Mouse (Mus musculus): ENCODE measurements around the gene Psma5. TPM values are rescaled to one million over a fixed set of nuclear protein-coding genes. Genes with fewer than 3 reads are reported as not detected.
A peak's percentile ranks its signal among the peaks of the same experiment; 100 is the strongest.
"Not testable (repeated sequence)": the region's sequence is repeated elsewhere in the genome, so short reads cannot be mapped to it uniquely, and the experiment has no call there.

Psma5 gene
- total RNA-seq (2021): 10 to 100 TPM; 84.5 to 91.8 TPM
- long read RNA-seq, transcript Psma5-201 (9 exons, 1,239 nt): major isoform, 194 of 217 reads
- long read RNA-seq, partial matches to known transcripts: 19 of 217 reads
- long read RNA-seq, other reads (novel, unspliced or antisense): 4 of 217 reads

GRCm38 (mm10) chr3:108256719-108257637 lies at the start of gene Psma5:
Gene Psma5 (plus strand): TSS chr3:108256926.
- DNase-seq (ENCODE audit: low spot score in 2 of 2): peak; percentile 86 to 91

- no peak for DNase-seq (ENCODE audit: low spot score in 2 of 2)
Measured at GRCm38 (mm10) chr3:108209001-108209400, 47.7 kb upstream of the Psma5 start.

GRCm38 (mm10) chr3:108209536-108209935 lies 47.2 kb upstream of the Psma5 start:
- DNase-seq (ENCODE audit: low spot score in 2 of 2): no peak

GRCm38 (mm10) chr3:108209946-108210770 lies 46.6 kb upstream of the Psma5 start:
- DNase-seq (ENCODE audit: low spot score in 2 of 2): peak; percentile 91 to 94

- DNase-seq (ENCODE audit: low spot score in 2 of 2): no peak
Measured at GRCm38 (mm10) chr3:108210771-108211139, 46.0 kb upstream of the Psma5 start, which contains the start of gene Atxn7l2. Gene Atxn7l2 (minus strand): TSS chr3:108210934.

- peak in 1 of 2 experiments; percentile 34 for DNase-seq (ENCODE audit: low spot score in 2 of 2)
Measured at GRCm38 (mm10) chr3:108211845-108212244, 44.9 kb upstream of the Psma5 start.

GRCm38 (mm10) chr3:108212406-108212805 lies 44.3 kb upstream of the Psma5 start:
- DNase-seq (ENCODE audit: low spot score in 2 of 2): peak in 1 of 2 experiments; percentile 12

GRCm38 (mm10) chr3:108214734-108215133 lies 42.0 kb upstream of the Psma5 start:
- DNase-seq (ENCODE audit: low spot score in 2 of 2): no peak

GRCm38 (mm10) chr3:108220661-108221060 lies 36.1 kb upstream of the Psma5 start:
- DNase-seq (ENCODE audit: low spot score in 2 of 2): no peak

- DNase-seq (ENCODE audit: low spot score in 2 of 2): peak in 1 of 2 experiments; percentile 14
Measured at GRCm38 (mm10) chr3:108225711-108226557, 30.8 kb upstream of the Psma5 start.

GRCm38 (mm10) chr3:108226558-108227350 lies 30.0 kb upstream of the Psma5 start, which contains the start of gene Sypl2:
Gene Sypl2 (minus strand): TSS chr3:108226648.
- peak; percentile 30 to 52 for DNase-seq (ENCODE audit: low spot score in 2 of 2)

- DNase-seq (ENCODE audit: low spot score in 2 of 2): no peak
Measured at GRCm38 (mm10) chr3:108227521-108227920, 29.2 kb upstream of the Psma5 start.

- DNase-seq (ENCODE audit: low spot score in 2 of 2): no peak
Measured at GRCm38 (mm10) chr3:108231646-108232045, 25.1 kb upstream of the Psma5 start.

- not testable (repeated sequence) for DNase-seq (ENCODE audit: low spot score in 2 of 2)
Measured at GRCm38 (mm10) chr3:108237474-108238102, 19.1 kb upstream of the Psma5 start.

GRCm38 (mm10) chr3:108241243-108241839 lies 15.4 kb upstream of the Psma5 start:
- no peak for DNase-seq (ENCODE audit: low spot score in 2 of 2)

GRCm38 (mm10) chr3:108246857-108247256 lies 9.9 kb upstream of the Psma5 start:
- no peak for DNase-seq (ENCODE audit: low spot score in 2 of 2)

- no peak for DNase-seq (ENCODE audit: low spot score in 2 of 2)
Measured at GRCm38 (mm10) chr3:108257831-108258500, 1.2 kb downstream of the Psma5 start.

- no peak for DNase-seq (ENCODE audit: low spot score in 2 of 2)
Measured at GRCm38 (mm10) chr3:108259319-108259718, 2.6 kb downstream of the Psma5 start.

Measured in layer of hippocampus, postnatal 10 days (tissue).